27 mouse cellular contexts compared by ENCODE assay signal in genomic region chr12:85764686-85765085, GRCm38 (mm10). TPM values are rescaled to one million over a fixed set of nuclear protein-coding genes. Genes with fewer than 3 reads are reported as not detected.
A peak's percentile ranks its signal among the peaks of the same experiment; 100 is the strongest.
DNase-seq lines count a peak whose midpoint lies in the region; ATAC-seq and TF ChIP-seq lines count a peak whose summit lies in the region.
"Had no signal": no experiment of that assay in that cellular context is flagged by ENCODE, and none has a peak within 500 bp of the region (broad histone marks: within the 10 kb centered on the region; RNA-seq: fewer than 3 reads in every experiment).

No protein-coding gene starts in this region.

- H3K4me1 ChIP-seq in testis, adult 2 months (ENCODE audit: control insufficient read depth, insufficient read depth, low read length) = peaks cover 4% of the 10 kb centered on the region
- H3K4me1 ChIP-seq: embryonic facial prominence, embryonic 13.5 days; forebrain, embryonic 12.5 days; midbrain, embryonic 13.5 days; neural tube, embryonic 12.5 days had no signal

- no peaks in the 10 kb centered on the region for H3K36me3 ChIP-seq in testis, adult 2 months (ENCODE audit: control insufficient read depth, insufficient read depth, low read length)
- H3K36me3 ChIP-seq: embryonic facial prominence, embryonic 13.5 days; forebrain, embryonic 12.5 days; liver, embryonic 13.5 days; midbrain, embryonic 13.5 days; neural tube, embryonic 12.5 days had no signal

- TF ChIP-seq POLR2A in testis, adult 2 months (IDR thresholded peaks at IDR 0.05; ENCODE audit: control insufficient read depth, low read depth, low read length) = no peak

- H3K4me3 ChIP-seq in testis, adult 2 months (ENCODE audit: control insufficient read depth, low read depth, low read length) = peak overlapping the region; percentile 63
- H3K4me3 ChIP-seq: embryonic facial prominence, embryonic 13.5 days; erythroblast, embryonic 14.5 days; forebrain, embryonic 12.5 days; liver, embryonic 13.5 days; midbrain, embryonic 13.5 days; neural tube, embryonic 12.5 days had no signal

- ATAC-seq in monocyte, adult 5-6 weeks (replicated peaks; ENCODE audit: insufficient number of reproducible peaks, low FRiP score, low TSS enrichment, poor library complexity, severe bottlenecking) = no peak
- ATAC-seq: inflammation-experienced regulatory T-cells, adult 6 months; midbrain, embryonic 13.5 days had no signal

- no peaks in the 10 kb centered on the region for H3K27me3 ChIP-seq in testis, adult 2 months (ENCODE audit: control insufficient read depth, insufficient read depth, low read length)
- H3K27me3 ChIP-seq: embryonic facial prominence, embryonic 13.5 days; midbrain, embryonic 13.5 days; neural tube, embryonic 12.5 days had no signal

- no peak for TF ChIP-seq CTCF in testis, adult 2 months (IDR thresholded peaks at IDR 0.05; ENCODE audit: control insufficient read depth, insufficient read depth, insufficient replicate concordance, low read depth, low read length)

- peak; percentile 35 to 50 for DNase-seq in cerebellum, postnatal 14 days
- DNase-seq in cerebellum, adult 9-11 months = no peak
- peak; percentile 22 to 24 for DNase-seq in layer of hippocampus, adult 18-20 months (ENCODE audit: low spot score in 2 of 2)
- DNase-seq in layer of hippocampus, postnatal 25 days (ENCODE audit: extremely low spot score in 1 of 2, low spot score in 1 of 2) = no peak
- DNase-seq in testis, postnatal 14 days (ENCODE audit: low spot score) = no peak
- DNase-seq: cerebellum, adult 11 months; cerebellum, postnatal 36 days; embryo, embryonic 11 days; gastrocnemius, postnatal 25 days; heart, postnatal 36 days; kidney, adult 18-20 months; kidney, postnatal 4 days; liver, embryonic 13.5 days; lung, adult 2 months; lung, postnatal 14 days; thymus, adult 18-20 months; thymus, postnatal 36 days had no signal

- no peak overlapping the region for H3K27ac ChIP-seq in testis, adult 2 months (ENCODE audit: control insufficient read depth, insufficient read depth, low read depth, low read length)
- H3K27ac ChIP-seq: embryonic facial prominence, embryonic 13.5 days; forebrain, embryonic 12.5 days; hindbrain, embryonic 14.5 days; liver, embryonic 13.5 days; midbrain, embryonic 13.5 days; neural tube, embryonic 12.5 days had no signal

RNA-seq across cellular contexts. Expression of gene Flvcr2, which starts 18.3 kb away (rescaled TPM):
- total RNA-seq in layer of hippocampus, adult 18-20 months (2021) = 1 to 10 TPM; 1.4 to 1.5 TPM
- total RNA-seq in layer of hippocampus, postnatal 25 days (2021) = 1 to 10 TPM; 2.5 to 3.0 TPM
- 55.7 and 59.5 TPM in 2 replicates for polyA plus RNA-seq in testis, adult 2 months (2012; rRNA removed)
- 0.21 TPM in 1 of 3 replicates, not detected in the others for total RNA-seq in monocyte, adult 5-6 weeks (2017)
- total RNA-seq: megakaryocyte progenitor cell, adult 5-6 weeks had no signal
- polyA plus RNA-seq: erythroblast, embryonic 14.5 days had no signal

RNA-seq across cellular contexts. Expression of gene Erg28, which starts 59.7 kb away (rescaled TPM):
- 10 to 100 TPM; 54.2 to 61.2 TPM for total RNA-seq in layer of hippocampus, adult 18-20 months (2021)
- total RNA-seq in layer of hippocampus, postnatal 25 days (2021) = 10 to 100 TPM; 60.5 to 63.5 TPM
- polyA plus RNA-seq in testis, adult 2 months (2012; rRNA removed) = 17.3 and 21.0 TPM in 2 replicates
- 17.2 to 32.8 TPM (median 25.8 TPM) in 3 replicates for total RNA-seq in monocyte, adult 5-6 weeks (2017)

RNA-seq across cellular contexts. Expression of gene Ttll5, which starts 59.8 kb away (rescaled TPM):
- 10 to 100 TPM; 47.2 to 51.8 TPM for total RNA-seq in layer of hippocampus, adult 18-20 months (2021)
- 10 to 100 TPM; 40.1 to 44.2 TPM for total RNA-seq in layer of hippocampus, postnatal 25 days (2021)
- 230 and 238 TPM in 2 replicates for polyA plus RNA-seq in testis, adult 2 months (2012; rRNA removed)
- total RNA-seq in monocyte, adult 5-6 weeks (2017) = 13.0 to 27.4 TPM (median 17.6 TPM) in 3 replicates

Comparison
In these comparisons a context has a peak if more than half of its experiments do, and no peak if none do; other contexts are left out.
1. DNase-seq: peak in cerebellum, postnatal 14 days (2 of 2) and layer of hippocampus, adult 18-20 months (2 of 2); none in cerebellum, adult 9-11 months (single experiment), layer of hippocampus, postnatal 25 days (0 of 2) and testis, postnatal 14 days (single experiment).